Mouse (Mus musculus): ENCODE measurements at regions not wholly inside any gene's neighbourhood (a gene's known extent, or its start where the extent isn't known, plus 50 kb on each side); places are given as distances from the start of the nearest gene placed in this dataset.

GRCm38 (mm10) chr4:106121306-106121705 lies 194.7 kb upstream of the Usp24 start:
- Histone ChIP-seq H3K4me2 (ENCODE audit: low read length) (no peak overlapping the region), H3K9me3 (replicated peaks; ENCODE audit: control insufficient read depth, low read length, poor library complexity, severe bottlenecking) (no peaks in the 10 kb centered on the region), H3K36me3 (ENCODE audit: control insufficient read depth, insufficient read depth, low read length) (no peaks in the 10 kb centered on the region), H3K9ac (ENCODE audit: low read depth, low read length) (no peak overlapping the region), H3K4me3 (ENCODE audit: low read depth, low read length) (no peak overlapping the region), H3K27ac (ENCODE audit: low read length) (no peak overlapping the region), H3K4me1 (ENCODE audit: control insufficient read depth, insufficient read depth, low read length) (no peaks in the 10 kb centered on the region), H3K27me3 (ENCODE audit: control insufficient read depth, insufficient read depth, low read depth, low read length) (no peaks in the 10 kb centered on the region)
- ATAC-seq, result no peak
- 86% methylated on average over 1 of the region's 1 CpGs for WGBS

- H3K4me3 ChIP-seq (ENCODE audit: low read depth, low read length), result no peak overlapping the region
- H3K36me3 ChIP-seq (ENCODE audit: control insufficient read depth, insufficient read depth, low read length), result no peaks in the 10 kb centered on the region
- 89% methylated on average over 8 of the region's 8 CpGs for WGBS
- H3K27ac ChIP-seq (ENCODE audit: low read length), result no peak overlapping the region
- H3K4me2 ChIP-seq (ENCODE audit: low read length), result no peak overlapping the region
- no peaks in the 10 kb centered on the region for H3K27me3 ChIP-seq (ENCODE audit: control insufficient read depth, insufficient read depth, low read depth, low read length)
- H3K9ac ChIP-seq (ENCODE audit: low read depth, low read length), result no peak overlapping the region
- no peaks in the 10 kb centered on the region for H3K9me3 ChIP-seq (replicated peaks; ENCODE audit: control insufficient read depth, low read length, poor library complexity, severe bottlenecking)
- no peaks in the 10 kb centered on the region for H3K4me1 ChIP-seq (ENCODE audit: control insufficient read depth, insufficient read depth, low read length)
- ATAC-seq, result no peak
Measured at GRCm38 (mm10) chr4:106123038-106123654, 192.9 kb upstream of the Usp24 start.

GRCm38 (mm10) chr4:106127199-106127598 lies 188.8 kb upstream of the Usp24 start:
- H3K9me3 ChIP-seq (replicated peaks; ENCODE audit: control insufficient read depth, low read length, poor library complexity, severe bottlenecking), result no peaks in the 10 kb centered on the region
- 18% methylated on average over 5 of the region's 5 CpGs for WGBS
- H3K27me3 ChIP-seq (ENCODE audit: control insufficient read depth, insufficient read depth, low read depth, low read length), result no peaks in the 10 kb centered on the region
- H3K4me1 ChIP-seq (ENCODE audit: control insufficient read depth, insufficient read depth, low read length), result no peaks in the 10 kb centered on the region
- no peak overlapping the region for H3K27ac ChIP-seq (ENCODE audit: low read length)
- no peak overlapping the region for H3K9ac ChIP-seq (ENCODE audit: low read depth, low read length)
- no peak overlapping the region for H3K4me2 ChIP-seq (ENCODE audit: low read length)
- H3K4me3 ChIP-seq (ENCODE audit: low read depth, low read length), result no peak overlapping the region
- ATAC-seq, result no peak
- no peaks in the 10 kb centered on the region for H3K36me3 ChIP-seq (ENCODE audit: control insufficient read depth, insufficient read depth, low read length)

GRCm38 (mm10) chr4:106127641-106128040 lies 188.4 kb upstream of the Usp24 start:
- Histone ChIP-seq H3K9ac (ENCODE audit: low read depth, low read length) (no peak overlapping the region), H3K27me3 (ENCODE audit: control insufficient read depth, insufficient read depth, low read depth, low read length) (no peaks in the 10 kb centered on the region), H3K9me3 (replicated peaks; ENCODE audit: control insufficient read depth, low read length, poor library complexity, severe bottlenecking) (no peaks in the 10 kb centered on the region), H3K4me1 (ENCODE audit: control insufficient read depth, insufficient read depth, low read length) (no peaks in the 10 kb centered on the region), H3K4me2 (ENCODE audit: low read length) (no peak overlapping the region), H3K4me3 (ENCODE audit: low read depth, low read length) (no peak overlapping the region), H3K36me3 (ENCODE audit: control insufficient read depth, insufficient read depth, low read length) (no peaks in the 10 kb centered on the region), H3K27ac (ENCODE audit: low read length) (no peak overlapping the region)
- ATAC-seq, result no peak
- WGBS, result 51% methylated on average over 7 of the region's 7 CpGs

- Histone ChIP-seq H3K27me3 (ENCODE audit: control insufficient read depth, insufficient read depth, low read depth, low read length) (no peaks in the 10 kb centered on the region), H3K4me1 (ENCODE audit: control insufficient read depth, insufficient read depth, low read length) (no peaks in the 10 kb centered on the region), H3K4me2 (ENCODE audit: low read length) (no peak overlapping the region), H3K9me3 (replicated peaks; ENCODE audit: control insufficient read depth, low read length, poor library complexity, severe bottlenecking) (no peaks in the 10 kb centered on the region), H3K9ac (ENCODE audit: low read depth, low read length) (no peak overlapping the region), H3K4me3 (ENCODE audit: low read depth, low read length) (no peak overlapping the region), H3K36me3 (ENCODE audit: control insufficient read depth, insufficient read depth, low read length) (no peaks in the 10 kb centered on the region), H3K27ac (ENCODE audit: low read length) (no peak overlapping the region)
- no peak for ATAC-seq
- WGBS, result 93% methylated on average over 7 of the region's 7 CpGs
Measured at GRCm38 (mm10) chr4:106129327-106129726, 186.7 kb upstream of the Usp24 start.

GRCm38 (mm10) chr4:106129803-106130202 lies 186.2 kb upstream of the Usp24 start:
- Histone ChIP-seq H3K9ac (ENCODE audit: low read depth, low read length) (no peak overlapping the region), H3K4me3 (ENCODE audit: low read depth, low read length) (no peak overlapping the region), H3K27ac (ENCODE audit: low read length) (no peak overlapping the region), H3K27me3 (ENCODE audit: control insufficient read depth, insufficient read depth, low read depth, low read length) (no peaks in the 10 kb centered on the region), H3K9me3 (replicated peaks; ENCODE audit: control insufficient read depth, low read length, poor library complexity, severe bottlenecking) (no peaks in the 10 kb centered on the region), H3K36me3 (ENCODE audit: control insufficient read depth, insufficient read depth, low read length) (no peaks in the 10 kb centered on the region), H3K4me1 (ENCODE audit: control insufficient read depth, insufficient read depth, low read length) (no peaks in the 10 kb centered on the region), H3K4me2 (ENCODE audit: low read length) (no peak overlapping the region)
- WGBS, result 86% methylated on average over 2 of the region's 2 CpGs
- ATAC-seq, result no peak

GRCm38 (mm10) chr4:106133746-106134730 lies 182.0 kb upstream of the Usp24 start:
- Histone ChIP-seq H3K9me3 (replicated peaks; ENCODE audit: control insufficient read depth, low read length, poor library complexity, severe bottlenecking) (no peaks in the 10 kb centered on the region), H3K27me3 (ENCODE audit: control insufficient read depth, insufficient read depth, low read depth, low read length) (no peaks in the 10 kb centered on the region), H3K36me3 (ENCODE audit: control insufficient read depth, insufficient read depth, low read length) (no peaks in the 10 kb centered on the region), H3K4me1 (ENCODE audit: control insufficient read depth, insufficient read depth, low read length) (no peaks in the 10 kb centered on the region), H3K27ac (ENCODE audit: low read length) (no peak overlapping the region), H3K9ac (ENCODE audit: low read depth, low read length) (no peak overlapping the region), H3K4me2 (ENCODE audit: low read length) (no peak overlapping the region), H3K4me3 (ENCODE audit: low read depth, low read length) (no peak overlapping the region)
- no peak for ATAC-seq
- WGBS, result 56% methylated on average over 10 of the region's 10 CpGs

- H3K9ac ChIP-seq (ENCODE audit: low read depth, low read length), result no peak overlapping the region
- no peak for ATAC-seq
- 94% methylated on average over 4 of the region's 4 CpGs for WGBS
- no peaks in the 10 kb centered on the region for H3K4me1 ChIP-seq (ENCODE audit: control insufficient read depth, insufficient read depth, low read length)
- H3K36me3 ChIP-seq (ENCODE audit: control insufficient read depth, insufficient read depth, low read length), result no peaks in the 10 kb centered on the region
- no peaks in the 10 kb centered on the region for H3K9me3 ChIP-seq (replicated peaks; ENCODE audit: control insufficient read depth, low read length, poor library complexity, severe bottlenecking)
- H3K27ac ChIP-seq (ENCODE audit: low read length), result no peak overlapping the region
- no peaks in the 10 kb centered on the region for H3K27me3 ChIP-seq (ENCODE audit: control insufficient read depth, insufficient read depth, low read depth, low read length)
- H3K4me3 ChIP-seq (ENCODE audit: low read depth, low read length), result no peak overlapping the region
- H3K4me2 ChIP-seq (ENCODE audit: low read length), result no peak overlapping the region
Measured at GRCm38 (mm10) chr4:106142741-106143140, 173.3 kb upstream of the Usp24 start.
